Mouse (Mus musculus): ENCODE data around the gene 2010106E10Rik. TPM values are rescaled to one million over a fixed set of nuclear protein-coding genes. Genes with fewer than 3 reads are reported as not detected.

Gene 2010106E10Rik
- polyA plus RNA-seq, 1 experiment from 2014 or later = not detected

Other genes with a start within 250 kb of the 2010106E10Rik start
- 56.7 and 62.1 TPM in 2 replicates for gene Apool, start 183.9 kb upstream of the 2010106E10Rik start, polyA plus RNA-seq (2014; fragmentation: Nextera tagmentation; extraction: Ambion mirVana)
- not detected in 2 replicates for gene Satl1, start 88.5 kb upstream of the 2010106E10Rik start, polyA plus RNA-seq (2014; fragmentation: Nextera tagmentation; extraction: Ambion mirVana)
- 12.6 and 14.3 TPM in 2 replicates for gene Zfp711, start 105.3 kb downstream of the 2010106E10Rik start, polyA plus RNA-seq (2014; fragmentation: Nextera tagmentation; extraction: Ambion mirVana)
- 6.2 and 6.9 TPM in 2 replicates for gene Pof1b, start 203.4 kb downstream of the 2010106E10Rik start, polyA plus RNA-seq (2014; fragmentation: Nextera tagmentation; extraction: Ambion mirVana)